ENCODE assay signal across 8 mouse cellular contexts in the genomic region with DNA sequence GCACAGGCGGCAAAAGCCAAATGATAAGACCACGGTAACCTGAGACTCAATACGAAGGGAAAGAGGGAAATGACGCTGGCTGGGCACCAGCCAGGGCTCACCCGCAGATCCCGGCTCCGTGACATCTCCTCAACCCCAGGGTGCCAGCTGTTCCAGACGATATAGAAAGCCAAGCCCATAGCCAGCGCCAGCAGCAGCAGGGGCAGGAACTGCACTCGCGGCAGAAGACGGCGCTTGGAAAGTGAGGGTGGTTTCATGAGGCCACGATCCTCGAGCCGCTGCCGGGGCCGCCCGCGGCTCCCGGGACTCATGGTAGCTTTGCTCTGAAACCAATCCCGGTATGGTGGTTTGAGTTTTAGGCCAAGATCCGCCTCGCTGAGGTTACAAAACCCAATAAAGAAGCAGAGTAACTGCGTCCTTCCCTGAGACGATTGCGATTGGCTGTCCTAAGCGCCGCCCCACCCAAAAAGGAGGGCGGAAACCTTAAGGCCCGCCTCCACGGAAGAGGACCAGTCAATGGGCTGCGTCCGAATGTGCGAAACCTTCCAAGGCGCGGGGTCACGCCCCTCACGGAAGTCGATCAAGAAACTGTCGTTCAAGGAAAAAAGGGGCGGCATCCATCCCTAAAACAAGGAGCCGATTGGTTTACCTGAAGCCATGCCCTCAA. TPM values are rescaled to one million over a fixed set of nuclear protein-coding genes. Genes with fewer than 3 reads are reported as not detected.
DNase-seq lines count a peak whose midpoint lies in the region; ATAC-seq lines count a peak whose summit lies in the region.

Gene Qpctl (minus strand): TSS at position 417 of the 667 bp plus-strand sequence.

- H3K36me3 ChIP-seq in hindbrain, embryonic 11.5 days (ENCODE audit: control insufficient read depth, insufficient read depth, low read length): no peaks in the 10 kb centered on the region

- peak within 1 kb of the TSS; percentile 61 for H3K27ac ChIP-seq in hindbrain, embryonic 11.5 days (ENCODE audit: low read depth, low read length)

- H3K4me3 ChIP-seq in hindbrain, embryonic 11.5 days (ENCODE audit: low read depth, low read length): peak within 1 kb of the TSS; percentile 75

- DNase-seq in Muller cell, postnatal 12 days (ENCODE audit: inconsistent ontology term): peak; percentile 100
- peak; percentile 99 for DNase-seq in cerebellum, adult 9-11 months
- peak; percentile 99 for DNase-seq in frontal cortex, adult 2 months (ENCODE audit: extremely low spot score in 1 of 2, low spot score in 1 of 2)
- DNase-seq in hindbrain, embryonic 11.5 days (ENCODE audit: low spot score): peak; percentile 97
- DNase-seq in layer of hippocampus, postnatal 10 days (ENCODE audit: low spot score in 2 of 2): peak; percentile 97
- DNase-seq in lung, postnatal 10 days: peak; percentile 100
- peak; percentile 96 for DNase-seq in ovary, postnatal 36 days (ENCODE audit: low spot score)
- DNase-seq in thymus, postnatal 25 days: peak; percentile 99

- ATAC-seq in hindbrain, embryonic 11.5 days (ENCODE audit: low FRiP score): peak; percentile 98

- H3K9me3 ChIP-seq in hindbrain, embryonic 11.5 days (ENCODE audit: control insufficient read depth, low read length): no peaks in the 10 kb centered on the region

- H3K4me2 ChIP-seq in hindbrain, embryonic 11.5 days (replicated peaks; ENCODE audit: low read depth, low read length): peak within 1 kb of the TSS; percentile 84

- no peaks in the 10 kb centered on the region for H3K27me3 ChIP-seq in hindbrain, embryonic 11.5 days (ENCODE audit: control insufficient read depth, insufficient read depth, low read length)

- H3K9ac ChIP-seq in hindbrain, embryonic 11.5 days (ENCODE audit: low read depth, low read length): peak within 1 kb of the TSS; percentile 75

- peaks cover 6% of the 10 kb centered on the region; the same call in 1 of the 2 replicates for H3K4me1 ChIP-seq in hindbrain, embryonic 11.5 days (replicated peaks; ENCODE audit: control insufficient read depth, insufficient read depth, low read length)

- under 1% methylated on average over 43 of the region's 43 CpGs for WGBS in hindbrain, embryonic 11.5 days

RNA-seq across cellular contexts. Expression of gene Qpctl, which starts in this region (rescaled TPM):
- 15.3 and 16.7 TPM in 2 replicates for polyA plus RNA-seq in frontal cortex, adult 2 months (2012; rRNA removed)
- 11.7 and 12.0 TPM in 2 replicates for polyA plus RNA-seq in hindbrain, embryonic 11.5 days (2014; fragmentation: Nextera tagmentation; extraction: Ambion mirVana)
- total RNA-seq in layer of hippocampus, postnatal 10 days (2021): 10 to 100 TPM; 20.9 to 22.8 TPM

Comparison
In these comparisons a context has a peak if more than half of its experiments do, and no peak if none do; other contexts are left out.
1. Peak in every context shown above with its lines: DNase-seq, ATAC-seq, H3K4me3 ChIP-seq and H3K27ac ChIP-seq.